Mouse (Mus musculus) stomach, postnatal 0 days (tissue): Measurements from ENCODE around the gene Btg3.

ENCODE experiments used
- CTCF ChIP-seq: IDR thresholded peaks from 2 replicates; pipeline ENCODE4 v1.5.1; 2016; ENCODE audit warnings: antibody characterized with exemption, low read depth, mild to moderate bottlenecking, moderate library complexity
- EP300 ChIP-seq: optimal IDR thresholded peaks from 2 replicates; pipeline ENCODE3; 2016; ENCODE audit warnings: antibody characterized with exemption

- no peak for TF ChIP-seq CTCF
- TF ChIP-seq EP300: no peak
Observed at GRCm38 (mm10) chr16:78305606-78306100, 71.3 kb downstream of the Btg3 start.
